Mouse (Mus musculus) lung, adult 18-20 months (tissue): Measurements from ENCODE around the gene Kank1.

Experiments used
- DNase-seq, 2 experiments: peaks; one replicate each; pipeline ENCODE4 v3.0.0; 2022; ENCODE audit warnings: mixed read lengths in 2 of 2

The Kank1 gene

GRCm38 (mm10) chr19:25315458-25315889, 78.7 kb downstream of the Kank1 start:
- DNase-seq: peak; percentile 25 to 33

- DNase-seq: no peak
Observed at GRCm38 (mm10) chr19:25315993-25316392, 79.2 kb downstream of the Kank1 start.

- DNase-seq: no peak
Observed at GRCm38 (mm10) chr19:25324265-25324664, 87.5 kb downstream of the Kank1 start.

- DNase-seq: no peak
Observed at GRCm38 (mm10) chr19:25325113-25326001, 88.6 kb downstream of the Kank1 start.

GRCm38 (mm10) chr19:25326002-25326300, 89.2 kb downstream of the Kank1 start:
- DNase-seq: no peak

GRCm38 (mm10) chr19:25327633-25328032, 90.9 kb downstream of the Kank1 start:
- DNase-seq: no peak

- peak; percentile 22 to 26 for DNase-seq
Observed at GRCm38 (mm10) chr19:25334360-25334759, 97.6 kb downstream of the Kank1 start.

GRCm38 (mm10) chr19:25336731-25337130, 100.0 kb downstream of the Kank1 start:
- DNase-seq: no peak

GRCm38 (mm10) chr19:25340630-25341620, 104.2 kb downstream of the Kank1 start:
- DNase-seq: peak in 1 of 2 experiments; percentile 43

- DNase-seq: peak in 1 of 2 experiments; percentile 20
Observed at GRCm38 (mm10) chr19:25342026-25342425, 105.3 kb downstream of the Kank1 start.

- DNase-seq: peak; percentile 20 to 21
Observed at GRCm38 (mm10) chr19:25343657-25344322, 107.0 kb downstream of the Kank1 start.

- DNase-seq: no peak
Observed at GRCm38 (mm10) chr19:25344371-25344770, 107.6 kb downstream of the Kank1 start.

- DNase-seq: no peak
Observed at GRCm38 (mm10) chr19:25345972-25346371, 109.2 kb downstream of the Kank1 start.

- DNase-seq: peak; percentile 25 to 31
Observed at GRCm38 (mm10) chr19:25347515-25347914, 110.7 kb downstream of the Kank1 start.

GRCm38 (mm10) chr19:25351257-25351955, 114.6 kb downstream of the Kank1 start:
- no peak for DNase-seq

GRCm38 (mm10) chr19:25357094-25357493, 120.3 kb downstream of the Kank1 start:
- DNase-seq: no peak

- DNase-seq: no peak
Observed at GRCm38 (mm10) chr19:25358486-25359120, 121.8 kb downstream of the Kank1 start.

- DNase-seq: peak in 1 of 2 experiments; percentile 42
Observed at GRCm38 (mm10) chr19:25360571-25361029, 123.8 kb downstream of the Kank1 start.

- no peak for DNase-seq
Observed at GRCm38 (mm10) chr19:25361956-25362355, 125.2 kb downstream of the Kank1 start.

- DNase-seq: no peak
Observed at GRCm38 (mm10) chr19:25365698-25366097, 128.9 kb downstream of the Kank1 start.

- DNase-seq: no peak
Observed at GRCm38 (mm10) chr19:25366620-25367019, 129.8 kb downstream of the Kank1 start.
